ENCODE assay signal across 17 mouse cellular contexts in genomic region chr19:56838942-56839706, GRCm38 (mm10). TPM values are rescaled to one million over a fixed set of nuclear protein-coding genes. Genes with fewer than 3 reads are reported as not detected.
A peak's percentile ranks its signal among the peaks of the same experiment; 100 is the strongest.
DNase-seq lines count a peak whose midpoint lies in the region; ATAC-seq and TF ChIP-seq lines count a peak whose summit lies in the region.
"Had no signal": no experiment of that assay in that cellular context is flagged by ENCODE, and none has a peak within 500 bp of the region (broad histone marks: within the 10 kb centered on the region; RNA-seq: fewer than 3 reads in every experiment).

No protein-coding gene starts in this region.

- no peaks in the 10 kb centered on the region for H3K36me3 ChIP-seq in intestine, postnatal 0 days (ENCODE audit: control insufficient read depth, insufficient read depth)
- no peaks in the 10 kb centered on the region for H3K36me3 ChIP-seq in intestine, embryonic 15.5 days
- no peaks in the 10 kb centered on the region for H3K36me3 ChIP-seq in embryonic facial prominence, embryonic 10.5 days (replicated peaks)
- H3K36me3 ChIP-seq in limb, embryonic 11.5 days (ENCODE audit: control insufficient read depth, insufficient read depth, low read length), result no peaks in the 10 kb centered on the region
- no peaks in the 10 kb centered on the region for H3K36me3 ChIP-seq in thymus, adult 2 months (ENCODE audit: control insufficient read depth, insufficient read depth, low read length)
- H3K36me3 ChIP-seq: lung, embryonic 15.5 days had no signal

- H3K4me2 ChIP-seq in intestine, postnatal 0 days (replicated peaks; ENCODE audit: low read depth), result no peak overlapping the region
- H3K4me2 ChIP-seq in intestine, embryonic 15.5 days (replicated peaks), result no peak overlapping the region
- no peak overlapping the region for H3K4me2 ChIP-seq in limb, embryonic 11.5 days (ENCODE audit: low read depth, severe bottlenecking)
- H3K4me2 ChIP-seq: lung, embryonic 15.5 days; midbrain, embryonic 11.5 days had no signal

- H3K4me3 ChIP-seq in intestine, postnatal 0 days (ENCODE audit: low read depth, low read length), result no peak overlapping the region
- no peak overlapping the region for H3K4me3 ChIP-seq in intestine, embryonic 15.5 days (replicated peaks)
- H3K4me3 ChIP-seq in embryonic facial prominence, embryonic 10.5 days, result no peak overlapping the region
- H3K4me3 ChIP-seq in limb, embryonic 11.5 days (ENCODE audit: low read depth, low read length), result no peak overlapping the region
- H3K4me3 ChIP-seq in thymus, adult 2 months (ENCODE audit: control insufficient read depth, insufficient read depth, low read length), result no peak overlapping the region
- H3K4me3 ChIP-seq: lung, embryonic 15.5 days had no signal

- H3K4me1 ChIP-seq in intestine, postnatal 0 days (replicated peaks; ENCODE audit: control insufficient read depth, insufficient read depth, low read length), result no peaks in the 10 kb centered on the region
- H3K4me1 ChIP-seq in intestine, embryonic 15.5 days (replicated peaks), result no peaks in the 10 kb centered on the region
- peaks cover 9% of the 10 kb centered on the region; the same call in 1 of the 2 replicates for H3K4me1 ChIP-seq in embryonic facial prominence, embryonic 10.5 days
- H3K4me1 ChIP-seq in limb, embryonic 11.5 days (ENCODE audit: control insufficient read depth, insufficient read depth, low read length), result peaks cover 3% of the 10 kb centered on the region; the same call in 1 of the 2 replicates
- no peaks in the 10 kb centered on the region for H3K4me1 ChIP-seq in thymus, adult 2 months (replicated peaks; ENCODE audit: control insufficient read depth, insufficient read depth, low read length)

- no peaks in the 10 kb centered on the region for H3K27me3 ChIP-seq in intestine, postnatal 0 days (replicated peaks; ENCODE audit: control insufficient read depth, insufficient read depth, low read length)
- H3K27me3 ChIP-seq in intestine, embryonic 15.5 days (replicated peaks), result no peaks in the 10 kb centered on the region
- H3K27me3 ChIP-seq in embryonic facial prominence, embryonic 10.5 days (replicated peaks; ENCODE audit: low read depth, poor library complexity, severe bottlenecking), result no peaks in the 10 kb centered on the region
- H3K27me3 ChIP-seq in limb, embryonic 11.5 days (ENCODE audit: control insufficient read depth, insufficient read depth, low read length), result peaks cover 17% of the 10 kb centered on the region; the same call in 1 of the 2 replicates
- no peaks in the 10 kb centered on the region for H3K27me3 ChIP-seq in thymus, adult 2 months (ENCODE audit: control insufficient read depth, insufficient read depth, low read length)
- H3K27me3 ChIP-seq: lung, embryonic 15.5 days had no signal

- H3K9me3 ChIP-seq in intestine, postnatal 0 days (ENCODE audit: control insufficient read depth), result no peaks in the 10 kb centered on the region
- H3K9me3 ChIP-seq in intestine, embryonic 15.5 days, result no peaks in the 10 kb centered on the region
- H3K9me3 ChIP-seq in embryonic facial prominence, embryonic 10.5 days, result no peaks in the 10 kb centered on the region
- no peaks in the 10 kb centered on the region for H3K9me3 ChIP-seq in limb, embryonic 11.5 days (ENCODE audit: control insufficient read depth, low read length)
- H3K9me3 ChIP-seq: lung, embryonic 15.5 days had no signal

- ATAC-seq in intestine, postnatal 0 days, result no peak
- no peak for ATAC-seq in intestine, embryonic 15.5 days
- 0 out of 2 replicates have a peak, but pooled peaks have one; percentile 65 for ATAC-seq in limb, embryonic 11.5 days (ENCODE audit: insufficient number of reproducible peaks, low FRiP score, low TSS enrichment, low read depth)
- ATAC-seq: forebrain, embryonic 16.5 days had no signal

- TF ChIP-seq POLR2A in thymus, adult 2 months (IDR thresholded peaks at IDR 0.05; ENCODE audit: control insufficient read depth, extremely low read depth, insufficient read depth, low read length, poor library complexity), result no peak

- H3K9ac ChIP-seq in intestine, postnatal 0 days (ENCODE audit: low read depth, low read length), result no peak overlapping the region
- no peak overlapping the region for H3K9ac ChIP-seq in intestine, embryonic 15.5 days
- no peak overlapping the region for H3K9ac ChIP-seq in limb, embryonic 11.5 days (ENCODE audit: low read length)
- H3K9ac ChIP-seq: lung, embryonic 15.5 days had no signal

- peak; percentile 34 for DNase-seq in embryo, embryonic 11 days
- no peak for DNase-seq in embryo, embryonic 9.5 days (ENCODE audit: extremely low spot score)
- peak; percentile 31 for DNase-seq in embryonic facial prominence, embryonic 10.5 days (ENCODE audit: low spot score)
- peak; percentile 71 for DNase-seq in limb, embryonic 11.5 days (ENCODE audit: low spot score)
- DNase-seq in adrenal gland, adult 8-10 months, result no peak
- DNase-seq in thymus, adult 2 months, result no peak
- DNase-seq: cerebellum, adult 2 months; kidney, postnatal 10 days; left cerebral cortex, postnatal 4 days; spleen, adult 18-20 months; thymus, adult 18-20 months had no signal

- peak; percentile 33 for TF ChIP-seq CTCF in intestine, postnatal 0 days (IDR thresholded peaks at IDR 0.05; ENCODE audit: low read depth)
- no peak for TF ChIP-seq CTCF in thymus, adult 2 months (IDR thresholded peaks at IDR 0.05; ENCODE audit: borderline replicate concordance, control insufficient read depth, extremely low read depth, insufficient read depth, low read length, poor library complexity)

- no peak overlapping the region for H3K27ac ChIP-seq in intestine, postnatal 0 days (ENCODE audit: low read depth, low read length)
- H3K27ac ChIP-seq in intestine, embryonic 15.5 days, result no peak overlapping the region
- H3K27ac ChIP-seq in embryonic facial prominence, embryonic 10.5 days (replicated peaks), result peak overlapping the region; percentile 57
- peak overlapping the region; percentile 37; the same call in 1 of the 2 replicates for H3K27ac ChIP-seq in limb, embryonic 11.5 days (replicated peaks; ENCODE audit: low read depth, low read length)
- H3K27ac ChIP-seq in thymus, adult 2 months (ENCODE audit: control insufficient read depth, insufficient read depth, low read length), result no peak overlapping the region
- H3K27ac ChIP-seq: lung, embryonic 15.5 days had no signal

- 76% methylated on average over 17 of the region's 17 CpGs for WGBS in intestine, postnatal 0 days
- WGBS in intestine, embryonic 15.5 days, result 64% methylated on average over 17 of the region's 17 CpGs
- 74% methylated on average over 17 of the region's 17 CpGs for WGBS in embryonic facial prominence, embryonic 10.5 days
- WGBS in limb, embryonic 11.5 days, result 40% methylated on average over 17 of the region's 17 CpGs
- 94% methylated on average over 17 of the region's 17 CpGs for WGBS in thymus, adult 2 months

RNA-seq across cellular contexts. Expression of gene Tdrd1, which starts 13.1 kb away (rescaled TPM):
- 0.12 and 0.13 TPM in 2 replicates for polyA plus RNA-seq in intestine, postnatal 0 days (2015; fragmentation: Nextera tagmentation; extraction: Ambion mirVana)
- polyA plus RNA-seq in intestine, embryonic 15.5 days (2015; fragmentation: Nextera tagmentation; extraction: Ambion mirVana), result 0.98 and 1.2 TPM in 2 replicates
- 0.60 and 0.88 TPM in 2 replicates for polyA plus RNA-seq in embryonic facial prominence, embryonic 10.5 days (2016; fragmentation: Nextera tagmentation; extraction: Ambion mirVana)
- 0.63 and 1.1 TPM in 2 replicates for polyA plus RNA-seq in limb, embryonic 11.5 days (2014; fragmentation: Nextera tagmentation; extraction: Ambion mirVana)
- under 1 TPM in 1 of 4 experiments, not detected in 3; 0.10 TPM for total RNA-seq in adrenal gland, adult 8-10 months (2022)
- polyA plus RNA-seq in thymus, adult 2 months (2012; rRNA removed), result 0.09 and 0.10 TPM in 2 replicates

RNA-seq across cellular contexts. Expression of gene Ccdc186, which starts 17.1 kb away (rescaled TPM):
- polyA plus RNA-seq in intestine, postnatal 0 days (2015; fragmentation: Nextera tagmentation; extraction: Ambion mirVana), result 11.3 and 11.8 TPM in 2 replicates
- polyA plus RNA-seq in intestine, embryonic 15.5 days (2015; fragmentation: Nextera tagmentation; extraction: Ambion mirVana), result 15.6 and 19.2 TPM in 2 replicates
- polyA plus RNA-seq in embryonic facial prominence, embryonic 10.5 days (2016; fragmentation: Nextera tagmentation; extraction: Ambion mirVana), result 16.2 and 16.4 TPM in 2 replicates
- 19.1 and 20.8 TPM in 2 replicates for polyA plus RNA-seq in limb, embryonic 11.5 days (2014; fragmentation: Nextera tagmentation; extraction: Ambion mirVana)
- total RNA-seq in adrenal gland, adult 8-10 months (2022), result 10 to 100 TPM; 22.6 to 35.3 (median 31.7) TPM
- polyA plus RNA-seq in thymus, adult 2 months (2012; rRNA removed), result 5.7 and 5.9 TPM in 2 replicates

RNA-seq across cellular contexts. Expression of gene Vwa2, which starts 34.9 kb away (rescaled TPM):
- 0.04 and 0.07 TPM in 2 replicates for polyA plus RNA-seq in intestine, postnatal 0 days (2015; fragmentation: Nextera tagmentation; extraction: Ambion mirVana)
- 0.90 and 1.0 TPM in 2 replicates for polyA plus RNA-seq in intestine, embryonic 15.5 days (2015; fragmentation: Nextera tagmentation; extraction: Ambion mirVana)
- polyA plus RNA-seq in embryonic facial prominence, embryonic 10.5 days (2016; fragmentation: Nextera tagmentation; extraction: Ambion mirVana), result 5.7 and 6.4 TPM in 2 replicates
- 4.1 and 4.5 TPM in 2 replicates for polyA plus RNA-seq in limb, embryonic 11.5 days (2014; fragmentation: Nextera tagmentation; extraction: Ambion mirVana)
- total RNA-seq in adrenal gland, adult 8-10 months (2022), result not detected
- polyA plus RNA-seq in thymus, adult 2 months (2012; rRNA removed), result 0.40 and 0.54 TPM in 2 replicates
- total RNA-seq: layer of hippocampus, postnatal 25 days had no signal

Comparison
In these comparisons a context has a peak if more than half of its experiments do, and no peak if none do; other contexts are left out.
1. DNase-seq: peak in embryo, embryonic 11 days (single experiment), embryonic facial prominence, embryonic 10.5 days (single experiment) and limb, embryonic 11.5 days (single experiment); none in embryo, embryonic 9.5 days (single experiment), adrenal gland, adult 8-10 months (single experiment) and thymus, adult 2 months (single experiment).
2. H3K27ac ChIP-seq: peak in embryonic facial prominence, embryonic 10.5 days (single experiment) and limb, embryonic 11.5 days (single experiment); none in intestine, postnatal 0 days (single experiment), intestine, embryonic 15.5 days (single experiment) and thymus, adult 2 months (single experiment).